Mouse (Mus musculus) kidney, adult 18-20 months (tissue): Measurements from ENCODE around the gene Atxn2l.

ENCODE experiments used
- DNase-seq: peaks from one replicate; pipeline ENCODE4 v3.0.0; 2021

Gene Atxn2l

DNA sequence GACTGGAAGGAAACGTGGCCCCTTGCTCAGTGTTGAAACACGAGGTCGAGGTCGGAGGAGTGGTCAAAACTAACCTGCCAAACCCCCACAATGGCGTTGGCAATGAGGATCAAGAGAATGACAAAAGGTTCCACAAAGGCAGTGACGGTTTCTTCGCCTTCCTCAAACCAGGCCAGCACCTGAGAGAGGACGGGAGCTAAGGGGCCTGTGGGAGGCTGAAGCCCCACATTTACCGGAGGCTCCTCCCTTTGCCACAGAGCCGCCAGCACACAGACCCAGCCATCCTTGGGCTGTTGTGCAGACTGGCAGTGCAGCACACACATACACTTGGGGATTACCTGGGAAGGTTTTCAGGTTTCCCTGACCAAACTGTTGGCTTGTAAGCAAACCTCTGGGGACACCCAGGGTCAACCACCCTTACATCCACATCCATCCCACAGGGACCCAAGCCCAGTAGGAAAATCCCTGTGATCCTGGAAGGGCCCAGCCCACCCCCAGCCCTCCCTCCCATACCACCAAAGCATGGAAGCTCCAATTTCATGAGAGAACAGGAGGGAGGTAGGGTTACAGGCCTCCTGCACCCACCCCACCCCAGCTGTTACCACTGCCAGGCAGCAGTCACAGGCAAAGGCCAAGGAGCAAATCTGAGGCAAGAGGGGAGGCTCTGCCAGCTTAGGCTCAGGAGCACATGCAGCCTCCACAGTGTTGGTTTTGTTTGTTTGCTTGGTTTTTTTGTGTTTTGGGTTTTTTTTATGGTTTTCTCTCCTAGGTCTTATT is 42.4 kb downstream of the Atxn2l start:
- DNase-seq = no peak

DNA sequence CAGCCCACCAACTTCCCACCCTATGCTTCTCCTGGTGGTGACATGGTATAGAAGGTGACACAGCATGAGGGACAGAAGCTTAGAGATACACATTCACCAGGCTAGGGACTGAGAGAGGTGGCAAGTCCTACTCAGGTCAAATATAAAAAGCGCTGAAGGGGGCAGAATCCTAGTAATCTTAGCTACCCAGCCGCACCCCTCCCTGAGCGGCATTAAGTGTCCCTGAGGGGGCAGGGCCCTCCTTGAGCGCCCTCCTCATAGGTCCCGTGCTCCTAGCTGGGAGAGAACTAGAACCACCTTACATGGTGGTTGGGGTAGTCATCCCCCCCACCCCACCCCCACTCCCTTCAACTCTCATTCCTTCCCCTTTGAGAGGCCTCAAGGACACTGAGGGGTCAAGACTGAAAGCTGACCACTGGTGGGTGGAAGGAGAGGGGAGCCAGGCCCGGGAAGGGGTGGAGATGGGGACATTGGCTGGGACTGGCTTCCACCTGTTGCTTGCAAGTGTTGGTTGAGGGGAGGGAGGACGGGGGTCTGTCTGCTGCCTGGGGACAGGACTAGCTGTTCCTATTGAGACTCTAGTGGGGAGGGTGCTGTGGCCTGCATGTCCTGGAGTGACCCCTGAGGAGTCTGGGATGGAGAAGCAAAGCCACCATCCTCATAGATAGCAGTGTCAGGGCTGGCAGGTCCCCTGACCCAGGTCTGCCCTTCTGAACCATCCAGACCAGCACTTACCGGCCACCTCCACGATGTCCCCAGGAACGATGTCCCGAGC is 44.2 kb downstream of the Atxn2l start:
- no peak for DNase-seq

DNA sequence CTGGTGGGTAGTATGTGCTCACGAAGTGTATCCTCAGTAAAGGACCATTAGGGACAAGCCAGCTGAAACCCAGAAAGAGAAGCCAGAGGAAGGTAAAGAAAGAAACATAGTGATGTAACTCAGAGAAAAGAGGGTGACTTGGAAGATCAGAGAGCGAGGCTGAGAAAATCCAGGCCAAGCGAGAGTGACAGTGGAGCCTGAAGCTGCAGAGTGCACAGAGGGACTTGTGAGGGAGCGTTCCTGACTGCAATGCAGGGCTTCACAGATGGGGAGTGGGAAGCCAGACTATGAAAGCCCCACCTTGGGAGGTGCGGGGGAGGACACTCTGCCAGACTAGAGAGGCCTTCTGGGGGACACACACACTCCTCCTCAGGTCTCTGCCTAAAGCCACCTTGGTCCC is 45.0 kb downstream of the Atxn2l start:
- DNase-seq = no peak

DNA sequence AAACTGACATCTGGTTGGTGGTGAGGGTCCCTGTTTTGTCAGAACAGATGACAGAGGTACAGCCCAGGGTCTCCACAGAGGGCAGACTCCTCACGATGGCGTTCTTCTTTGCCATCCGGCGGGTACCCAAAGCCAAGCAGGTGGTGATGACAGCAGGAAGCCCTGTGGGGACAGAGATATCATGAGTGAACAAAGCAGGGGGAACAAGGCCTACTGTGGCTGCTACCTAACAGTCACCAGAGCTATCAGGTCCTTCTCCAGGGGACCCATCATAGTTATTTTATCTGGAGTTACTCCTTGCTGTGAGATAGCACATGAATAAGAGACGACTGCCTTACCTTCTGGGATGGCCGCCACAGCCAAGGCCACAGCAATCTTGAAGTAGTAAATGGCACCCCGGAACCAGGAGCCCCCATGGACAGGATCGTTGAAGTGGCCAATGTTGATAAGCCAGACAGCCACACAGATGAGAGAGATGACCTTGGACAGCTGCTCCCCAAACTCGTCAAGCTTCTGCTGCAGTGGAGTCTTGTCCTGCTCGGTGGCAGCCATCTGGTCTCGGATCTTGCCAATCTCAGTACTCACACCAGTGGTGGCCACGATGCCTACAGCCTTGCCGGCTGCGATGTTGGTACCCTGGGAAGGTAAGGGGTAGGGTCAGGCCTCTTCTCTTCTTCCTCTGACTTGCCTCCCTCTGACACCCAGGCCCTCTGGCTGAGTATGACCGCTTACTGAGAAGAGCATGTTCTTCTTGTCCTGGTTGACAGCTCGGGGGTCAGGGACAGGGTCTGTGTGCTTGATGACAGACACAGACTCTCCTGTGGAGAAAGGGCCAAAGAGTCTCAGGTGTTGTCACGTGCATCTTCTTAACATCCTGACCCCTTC is 46.6 kb downstream of the Atxn2l start:
- no peak for DNase-seq

DNA sequence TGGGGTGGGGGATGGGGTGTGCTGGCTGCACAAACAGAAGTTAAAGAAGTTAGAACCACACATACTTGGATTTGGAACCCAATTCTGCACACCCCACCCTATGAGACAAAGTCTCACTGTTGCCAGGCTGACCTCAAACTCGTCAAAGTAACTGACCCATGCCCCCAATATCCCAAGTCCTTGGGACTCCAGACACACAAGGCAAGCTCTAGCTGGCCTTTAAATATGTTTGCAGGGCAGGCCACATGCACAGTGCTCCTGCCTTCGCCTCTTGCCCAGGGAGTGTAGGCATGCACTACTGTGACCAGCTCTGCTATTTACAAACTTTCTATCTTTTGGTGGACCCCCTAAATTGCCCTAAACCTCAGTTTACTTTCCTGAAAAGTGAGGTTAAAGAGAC is 48.0 kb downstream of the Atxn2l start:
- no peak for DNase-seq

DNA sequence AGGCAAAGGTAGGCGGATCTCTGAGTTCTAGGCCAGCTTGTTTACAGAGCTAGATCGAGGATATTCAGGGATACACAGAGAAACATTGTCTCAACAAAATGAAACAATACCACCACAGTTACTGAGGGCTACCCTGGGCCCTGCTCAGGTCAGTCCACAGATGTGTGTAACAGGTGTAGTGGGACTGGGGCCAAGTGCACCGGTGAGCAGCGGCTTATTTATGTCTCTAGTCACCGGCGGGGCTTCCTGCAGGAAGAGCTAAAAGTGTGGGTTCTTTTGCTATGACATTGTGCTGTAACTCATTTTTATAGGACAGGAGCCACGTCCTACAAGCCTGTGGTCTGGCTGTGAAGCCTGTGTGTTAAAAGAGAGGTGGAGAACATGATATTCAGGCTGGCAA is 49.4 kb downstream of the Atxn2l start:
- DNase-seq = no peak

DNA sequence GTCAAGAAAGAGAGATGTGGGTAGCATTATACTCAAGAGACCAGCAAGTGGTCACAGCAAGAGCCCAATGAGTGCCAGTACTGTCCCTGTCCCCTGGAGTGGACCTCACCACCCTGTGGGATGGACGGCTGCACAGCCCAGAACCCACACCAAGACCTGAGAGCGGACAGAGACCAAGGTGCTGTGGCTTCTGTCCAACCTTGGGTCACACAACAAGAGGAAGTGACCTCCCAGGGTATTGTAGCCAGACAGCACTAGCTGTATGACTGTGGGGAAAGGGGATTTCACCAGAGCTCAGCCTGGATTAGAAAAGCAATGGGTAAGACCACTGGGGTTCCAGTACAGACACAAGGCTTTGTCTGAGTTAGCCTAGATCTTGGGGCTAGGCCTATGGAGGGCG is 51.0 kb downstream of the Atxn2l start:
- DNase-seq = no peak

DNA sequence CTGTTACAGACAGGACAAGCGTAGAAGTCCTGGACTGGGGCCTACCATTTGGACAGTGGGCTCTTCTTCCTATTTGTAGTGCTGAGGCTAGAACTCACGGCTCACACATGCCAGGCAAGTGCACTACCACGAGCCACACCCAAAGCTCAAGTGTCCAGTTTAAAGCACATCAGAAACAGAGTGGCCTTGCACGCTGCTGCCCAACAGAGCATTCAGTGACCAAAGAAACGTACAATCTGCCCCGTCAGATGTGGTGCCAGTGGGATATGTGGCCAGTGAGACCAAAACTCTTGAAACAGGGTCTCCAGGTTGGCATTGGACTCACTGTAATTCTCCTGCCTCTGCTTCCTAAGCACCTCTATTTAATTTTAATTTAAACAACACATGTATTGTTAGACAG is 52.6 kb downstream of the Atxn2l start:
- no peak for DNase-seq

DNA sequence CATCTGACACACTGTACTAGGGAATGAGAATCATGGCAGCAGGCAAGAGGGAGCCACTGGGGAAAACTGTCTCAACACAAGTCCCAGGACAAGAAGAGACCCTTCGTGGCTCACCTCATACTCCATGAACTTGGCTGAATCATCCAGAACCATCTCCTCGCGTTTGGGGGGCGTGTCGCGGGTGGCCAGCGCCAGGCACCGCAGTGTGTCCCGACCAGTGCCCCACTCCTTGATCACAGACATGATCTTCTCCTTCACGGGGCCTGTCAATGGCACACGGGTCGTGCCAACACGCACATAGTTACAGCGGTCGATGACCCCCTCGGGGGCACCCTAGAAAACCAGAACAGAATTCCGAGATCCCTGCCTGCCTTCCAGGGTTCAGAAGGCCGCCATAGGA is 53.2 kb downstream of the Atxn2l start:
- DNase-seq = no peak

DNA sequence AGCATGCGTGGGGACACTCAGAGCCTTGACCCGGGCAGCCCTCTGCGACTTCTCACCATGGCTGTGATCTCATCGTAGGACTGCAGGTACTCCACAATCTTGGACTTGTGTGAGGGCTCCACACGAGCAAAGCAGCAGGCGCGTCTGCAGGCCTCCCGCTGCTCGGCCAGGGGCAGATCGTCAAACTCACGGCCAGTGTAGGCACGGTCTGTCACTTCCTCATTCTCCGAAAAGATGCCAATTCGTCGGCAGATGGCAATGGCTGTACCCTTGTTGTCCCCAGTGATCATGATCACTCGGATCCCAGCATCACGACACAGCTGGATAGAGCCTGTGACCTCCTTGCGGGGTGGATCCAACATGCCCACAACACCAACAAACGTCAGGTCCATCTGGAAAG is 54.8 kb downstream of the Atxn2l start:
- no peak for DNase-seq

DNA sequence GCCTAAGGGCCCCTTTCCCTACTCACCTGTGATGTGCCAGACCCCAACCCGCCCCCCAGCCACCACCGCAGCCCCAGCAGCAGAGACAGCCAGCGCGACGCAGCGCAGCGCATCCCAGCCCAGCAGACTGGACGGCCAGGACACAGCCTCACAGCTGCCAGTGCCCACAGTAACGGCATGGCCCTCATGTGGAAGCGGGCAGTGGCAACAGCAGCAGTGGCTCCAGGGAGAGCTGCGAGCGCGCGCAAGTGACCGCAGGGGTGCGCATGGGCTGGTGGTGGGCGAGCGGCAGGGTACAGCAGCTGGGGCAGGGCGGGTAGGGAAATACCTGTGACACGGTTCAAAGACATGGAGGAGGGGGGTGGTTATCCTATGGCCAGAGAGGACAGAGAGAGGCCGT is 57.0 kb downstream of the Atxn2l start:
- no peak for DNase-seq

DNA sequence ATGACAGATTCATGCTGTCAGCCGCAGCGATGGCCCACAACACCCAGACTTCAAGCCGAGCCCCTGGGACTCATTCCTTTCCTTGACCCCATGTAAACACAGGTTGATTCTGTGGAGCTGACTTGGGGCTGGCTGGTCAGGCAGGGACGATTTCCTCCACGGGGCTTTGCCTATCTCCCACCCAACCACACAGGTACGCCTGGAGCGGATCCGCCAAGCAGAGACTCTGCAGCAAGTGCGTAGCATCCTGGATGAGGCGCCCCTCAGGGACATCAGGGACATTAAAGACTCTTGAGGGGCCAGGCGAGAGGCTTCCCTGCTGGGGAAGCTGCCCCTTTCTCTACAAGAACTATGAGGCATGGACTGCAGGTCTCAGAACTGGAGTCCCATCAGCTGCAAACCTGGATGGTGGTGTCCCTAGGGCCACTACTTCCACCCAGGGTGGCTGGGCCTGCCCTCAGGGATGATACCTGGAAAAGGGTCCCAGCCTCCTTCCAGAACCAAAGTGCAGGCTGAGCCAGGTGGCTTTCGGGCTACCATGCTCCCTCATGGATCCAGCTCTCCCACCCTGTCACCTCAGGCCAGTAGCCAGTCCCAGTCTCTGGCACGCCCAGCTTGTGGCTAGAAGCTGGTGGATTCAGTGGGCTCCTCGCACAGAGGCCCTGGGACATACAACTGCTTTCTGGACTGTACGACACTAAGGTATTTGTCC is 58.0 kb downstream of the Atxn2l start:
- no peak for DNase-seq

DNA sequence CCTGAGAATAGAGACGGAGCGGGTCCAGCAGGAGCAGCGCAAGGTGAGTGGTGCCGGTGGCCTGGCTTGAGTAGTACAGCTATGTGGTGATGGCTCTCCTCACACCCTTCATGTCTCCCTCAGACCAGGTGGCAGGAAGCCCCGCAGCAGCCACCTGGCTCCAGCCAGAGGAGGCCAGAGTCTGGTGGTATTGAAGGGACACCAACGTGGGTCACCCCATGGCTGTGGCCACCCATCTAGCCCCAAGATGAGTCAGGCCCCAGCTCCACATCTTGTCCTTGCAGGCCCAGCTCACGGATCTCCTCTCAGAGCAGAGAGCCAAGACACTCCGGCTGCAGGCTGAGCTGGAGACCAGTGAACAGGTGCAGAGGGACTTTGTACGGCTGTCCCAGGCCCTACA is 58.7 kb downstream of the Atxn2l start:
- no peak for DNase-seq

DNA sequence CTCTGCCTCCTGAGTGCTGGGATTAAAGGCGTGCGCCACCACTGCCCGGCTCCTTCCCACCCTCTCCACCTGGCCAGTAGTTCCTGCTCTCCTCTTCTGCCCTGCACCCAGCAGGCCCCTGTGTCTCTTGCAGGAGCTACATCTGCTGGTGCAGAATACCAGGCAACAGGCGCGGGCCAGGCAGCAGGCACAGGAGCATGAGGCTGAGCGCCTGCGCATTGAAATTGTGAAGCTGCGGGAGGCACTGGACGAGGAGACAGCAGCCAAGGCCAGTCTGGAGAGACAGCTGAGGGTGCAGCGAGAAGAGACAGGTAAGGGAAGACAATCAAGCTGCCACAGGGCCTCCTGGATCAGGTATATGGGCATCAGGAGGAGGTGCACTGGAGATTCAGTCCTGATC is 59.2 kb downstream of the Atxn2l start:
- no peak for DNase-seq
